Mouse (Mus musculus) yolk sac, embryonic 10.5 days (tissue): ENCODE data around the gene Nfe2l1.
"Not testable (repeated sequence)": the region's sequence is repeated elsewhere in the genome, so short reads cannot be mapped to it uniquely, and the experiment has no call there.

Experiments used
- DNase-seq: peaks from one replicate; pipeline ENCODE4 v3.0.0-alpha.2; 2017; ENCODE audit warnings: low spot score

Nfe2l1 gene

GRCm38 (mm10) chr11:96818128-96818710 lies 11.5 kb downstream of the Nfe2l1 start:
- DNase-seq = no peak

- no peak for DNase-seq
Observed at GRCm38 (mm10) chr11:96816979-96817378, 12.8 kb downstream of the Nfe2l1 start.

- DNase-seq = no peak
Observed at GRCm38 (mm10) chr11:96816494-96816893, 13.3 kb downstream of the Nfe2l1 start.

GRCm38 (mm10) chr11:96815895-96816294 lies 13.9 kb downstream of the Nfe2l1 start:
- no peak for DNase-seq

DNA sequence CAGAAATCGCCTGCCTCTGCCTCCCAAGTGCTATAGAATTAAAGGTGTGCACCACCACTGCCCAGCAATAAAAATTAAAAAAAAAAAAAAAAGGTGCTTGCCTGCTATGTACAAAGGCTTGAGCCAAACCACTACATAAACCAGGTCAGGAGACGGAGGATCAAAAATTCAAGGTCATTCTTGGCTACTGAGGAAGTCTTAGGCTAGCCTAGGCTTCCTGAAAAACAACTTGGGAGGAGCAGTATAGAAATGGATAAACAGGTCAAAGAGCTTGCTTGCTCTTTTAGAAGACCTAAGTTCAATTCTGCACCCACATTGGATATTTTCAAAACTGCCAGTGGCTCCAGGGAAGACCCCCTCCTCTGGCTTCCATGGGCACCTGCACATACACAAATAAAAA lies 15.3 kb downstream of the Nfe2l1 start:
- DNase-seq = no peak

GRCm38 (mm10) chr11:96813920-96814319 lies 15.8 kb downstream of the Nfe2l1 start:
- no peak for DNase-seq

DNA sequence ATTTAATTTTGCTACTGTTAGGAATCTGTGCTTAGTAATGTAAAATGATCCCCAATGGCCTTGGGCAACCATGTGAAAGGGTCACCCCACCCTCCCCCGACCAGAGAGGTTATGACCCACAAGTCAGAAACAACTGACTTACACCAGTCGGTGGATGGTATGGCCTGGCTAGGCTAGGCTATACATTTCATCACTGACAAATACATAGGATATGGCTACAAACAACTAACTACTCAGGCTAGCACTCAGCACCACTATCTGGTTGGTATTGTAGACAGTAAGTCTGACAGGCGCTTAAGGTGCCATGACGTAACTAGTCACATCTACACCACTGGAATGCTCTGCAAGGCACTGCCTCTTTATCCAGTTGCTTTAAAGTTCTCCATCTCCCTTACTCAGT lies 16.3 kb downstream of the Nfe2l1 start:
- no peak for DNase-seq

GRCm38 (mm10) chr11:96811188-96811587 lies 18.6 kb downstream of the Nfe2l1 start:
- not testable (repeated sequence) for DNase-seq

GRCm38 (mm10) chr11:96809562-96810235 lies 20.1 kb downstream of the Nfe2l1 start:
- DNase-seq = no peak

DNA sequence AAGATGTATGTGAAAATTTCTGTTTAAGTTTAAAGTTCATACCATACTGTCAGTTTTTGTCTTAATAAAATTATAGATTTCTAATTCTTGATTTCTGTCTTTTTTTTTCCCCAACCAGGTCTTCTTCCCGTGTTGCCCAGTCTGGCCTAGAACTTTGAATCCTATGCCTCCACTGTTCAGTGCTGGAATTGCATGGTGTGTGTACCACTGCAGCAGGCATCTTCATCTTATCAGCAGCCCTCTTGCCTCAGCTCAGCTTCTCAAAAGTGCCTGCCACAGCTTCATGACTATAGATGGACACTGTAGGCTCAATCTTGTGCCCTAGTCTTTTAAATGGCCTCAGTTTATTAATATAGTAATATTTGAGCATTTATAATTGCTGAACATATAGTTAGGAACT lies 21.7 kb downstream of the Nfe2l1 start:
- DNase-seq = no peak

- DNase-seq = no peak
Observed at GRCm38 (mm10) chr11:96805606-96806005, 24.2 kb downstream of the Nfe2l1 start.

GRCm38 (mm10) chr11:96799511-96799910 lies 30.3 kb downstream of the Nfe2l1 start:
- no peak for DNase-seq

- no peak for DNase-seq
Observed at GRCm38 (mm10) chr11:96796586-96796985, 33.2 kb downstream of the Nfe2l1 start.

GRCm38 (mm10) chr11:96796081-96796480 lies 33.7 kb downstream of the Nfe2l1 start:
- no peak for DNase-seq

DNA sequence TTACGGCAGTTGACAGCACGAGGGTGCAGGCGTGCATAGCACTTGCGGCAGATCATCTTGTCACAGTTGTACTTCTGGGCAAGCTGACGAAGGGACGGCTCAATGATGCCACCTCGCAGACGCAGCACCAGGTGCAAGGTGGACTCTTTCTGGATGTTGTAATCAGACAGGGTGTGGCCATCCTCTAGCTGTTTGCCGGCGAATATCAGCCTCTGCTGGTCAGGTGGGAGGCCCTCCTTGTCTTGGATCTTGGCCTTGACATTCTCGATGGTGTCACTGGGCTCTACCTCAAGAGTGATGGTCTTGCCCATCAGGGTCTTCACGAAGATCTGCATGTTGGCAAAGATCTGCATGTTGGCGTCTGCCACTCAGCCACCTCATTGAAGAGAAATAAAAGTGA lies 34.3 kb downstream of the Nfe2l1 start:
- DNase-seq = no peak

DNA sequence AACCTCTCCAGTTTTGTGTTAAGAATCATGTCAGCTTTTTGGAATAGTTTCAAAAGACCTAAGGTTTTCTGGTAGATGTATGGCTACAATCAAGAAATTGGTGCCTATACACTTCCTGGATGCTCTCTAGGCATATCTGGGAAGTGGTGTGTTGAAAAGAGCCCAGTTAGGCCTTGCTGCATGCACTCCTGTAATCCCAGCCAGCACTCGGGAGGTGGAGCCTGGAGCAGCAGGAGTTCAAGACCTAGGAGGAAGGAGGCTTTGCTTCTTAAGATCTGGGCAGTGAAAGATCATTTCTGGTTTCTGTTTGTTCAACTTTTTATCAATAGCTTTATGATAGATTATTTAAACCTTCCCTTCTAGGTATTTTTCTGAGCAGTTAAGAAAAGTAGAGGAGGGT lies 39.1 kb downstream of the Nfe2l1 start:
- no peak for DNase-seq

DNA sequence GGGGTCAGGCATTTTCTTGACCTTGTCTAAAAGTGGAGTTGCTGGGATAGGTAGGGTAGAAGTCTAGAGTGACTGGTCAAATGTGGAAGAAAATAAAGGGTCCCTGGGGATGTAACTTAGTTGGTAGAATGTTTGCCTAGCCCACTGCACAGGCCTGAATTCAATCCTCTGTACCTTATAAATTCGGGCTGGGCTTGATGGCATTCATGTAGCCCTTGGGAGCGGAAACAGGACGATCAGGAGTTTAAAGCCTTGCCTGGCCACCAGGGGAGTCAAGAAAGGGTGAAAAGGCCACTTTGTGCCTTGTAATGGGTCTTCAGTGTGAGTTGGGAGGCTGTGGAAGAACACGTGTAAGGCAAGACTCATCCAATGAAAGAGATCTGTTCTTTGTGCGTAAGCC lies 39.8 kb downstream of the Nfe2l1 start:
- no peak for DNase-seq

- peak; percentile 91 for DNase-seq
Observed at GRCm38 (mm10) chr11:96788871-96789795, 40.6 kb downstream of the Nfe2l1 start, which contains the start of gene Cbx1. TSS of gene Cbx1 (plus strand) at chr11:96789127.

DNA sequence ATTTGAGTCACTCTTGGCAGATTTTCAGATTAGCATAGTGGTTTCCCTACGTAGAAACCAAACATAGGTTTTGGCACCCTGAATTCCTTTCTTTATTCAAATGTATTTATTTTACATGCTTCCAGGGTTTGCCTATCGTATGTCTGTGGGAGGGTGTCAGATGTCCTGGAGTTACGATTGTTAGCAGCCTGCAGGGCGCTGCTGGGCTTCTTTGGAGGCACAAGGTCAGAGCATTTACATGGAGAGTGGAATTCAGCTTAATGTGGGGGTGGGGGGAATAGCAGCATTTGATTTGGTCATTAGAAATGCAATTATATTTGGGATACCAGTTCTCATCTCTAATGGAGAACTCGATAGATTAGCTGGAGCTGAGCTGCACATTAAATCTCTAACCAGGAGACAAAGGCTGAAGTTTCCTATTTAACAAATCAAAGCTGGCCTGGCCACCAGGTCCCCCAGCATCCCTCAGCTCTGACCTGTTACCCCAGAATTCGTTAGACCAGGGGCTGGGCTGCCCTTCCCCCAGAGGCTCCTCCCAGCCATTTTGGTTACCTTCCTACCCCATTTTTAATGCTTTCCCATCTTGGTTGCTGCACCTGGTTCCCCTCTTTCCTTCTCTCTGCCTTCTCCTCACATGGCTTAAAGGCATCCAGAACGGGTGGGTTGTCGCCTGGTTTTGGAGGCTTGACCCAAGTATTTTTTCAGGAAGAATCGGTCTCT lies 42.9 kb downstream of the Nfe2l1 start:
- no peak for DNase-seq

GRCm38 (mm10) chr11:96784847-96785246 lies 44.9 kb downstream of the Nfe2l1 start:
- peak; percentile 27 for DNase-seq

DNA sequence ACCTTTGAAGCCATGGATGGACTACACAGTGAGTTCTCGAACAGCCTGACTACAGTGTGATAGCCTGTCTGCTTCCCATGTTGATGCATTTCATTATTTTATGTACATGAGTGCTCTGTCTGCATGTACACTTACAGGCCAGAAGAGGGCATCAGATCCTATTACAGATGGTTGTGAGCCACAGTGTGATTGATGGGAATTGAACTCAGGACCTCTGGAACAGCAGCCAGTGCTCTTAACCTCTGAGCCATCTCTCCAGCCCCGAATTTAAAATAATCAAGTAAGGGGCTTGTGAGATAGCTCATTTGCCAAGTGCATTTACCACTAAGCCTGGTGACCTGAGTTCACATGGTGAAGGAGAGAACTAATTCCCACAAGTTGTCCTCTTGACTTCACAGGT lies 48.3 kb downstream of the Nfe2l1 start:
- DNase-seq = no peak

DNA sequence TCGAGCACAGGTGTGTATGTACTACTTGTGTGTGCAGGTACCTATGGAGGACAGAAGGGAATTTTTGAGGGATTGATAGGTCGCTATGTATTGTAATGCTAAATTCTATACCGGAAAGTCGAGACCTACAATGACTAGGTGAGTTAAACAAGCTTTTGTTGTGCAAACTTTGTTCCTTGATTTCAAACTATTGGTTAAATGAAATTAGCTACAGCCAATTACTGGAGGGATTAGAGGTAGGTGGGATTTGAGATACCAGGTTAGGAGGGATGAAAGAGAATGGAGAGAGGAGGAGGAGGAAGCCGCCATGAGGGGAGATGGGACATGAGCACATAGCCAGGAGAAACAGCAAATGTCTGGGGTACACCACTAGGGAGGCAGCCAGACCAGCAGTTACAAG lies 49.5 kb downstream of the Nfe2l1 start:
- no peak for DNase-seq
